ENCODE assay signal across 8 mouse cellular contexts in the genomic region with DNA sequence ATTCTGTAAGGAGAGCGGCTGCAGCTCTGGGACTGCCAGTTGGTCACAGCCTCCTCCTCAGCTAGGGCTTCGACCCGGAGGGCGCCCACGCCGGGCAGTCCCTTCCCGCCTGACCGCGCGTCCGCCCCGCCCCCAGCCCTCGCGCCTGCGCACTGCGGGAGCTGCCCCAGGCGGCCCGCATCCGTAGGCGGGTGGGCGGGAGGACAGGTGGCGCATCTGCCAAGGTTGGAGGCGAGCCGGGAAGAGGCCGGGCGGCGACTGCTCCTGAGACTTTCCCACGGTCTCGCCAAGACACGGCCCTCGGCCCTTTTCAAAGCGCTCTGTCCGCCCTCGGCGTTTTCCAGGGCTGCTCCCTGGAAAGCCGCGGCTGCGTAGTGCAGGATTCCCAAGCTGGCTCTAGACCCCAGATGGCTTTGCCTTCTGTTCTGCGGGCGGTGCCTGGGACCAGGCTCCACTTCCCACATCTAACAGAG. TPM values are rescaled to one million over a fixed set of nuclear protein-coding genes. Genes with fewer than 3 reads are reported as not detected.
DNase-seq lines count a peak whose midpoint lies in the region; ATAC-seq lines count a peak whose summit lies in the region.

Gm960 (minus strand) TSS at position 464 of the 473 bp plus-strand sequence.

- H3K27ac ChIP-seq in forebrain, embryonic 16.5 days (ENCODE audit: low read length) = peak within 1 kb of the TSS; percentile 96
- H3K27ac ChIP-seq in lung, embryonic 16.5 days (ENCODE audit: low read length) = no peak within 1 kb of the TSS

- ATAC-seq in forebrain, embryonic 16.5 days = peak; percentile 95
- ATAC-seq in lung, embryonic 16.5 days (ENCODE audit: low read depth) = peak; percentile 76
- no peak for ATAC-seq in activated CD4-positive, CD25-positive, alpha-beta regulatory T cell, adult 4 months

- no peaks in the 10 kb centered on the region for H3K9me3 ChIP-seq in forebrain, embryonic 16.5 days (ENCODE audit: control insufficient read depth, low read length)
- H3K9me3 ChIP-seq in lung, embryonic 16.5 days (ENCODE audit: control insufficient read depth, low read length) = no peaks in the 10 kb centered on the region

- peaks cover 9% of the 10 kb centered on the region for H3K4me1 ChIP-seq in forebrain, embryonic 16.5 days (replicated peaks; ENCODE audit: control insufficient read depth, insufficient read depth, low read length)
- peaks cover 5% of the 10 kb centered on the region; the same call in 1 of the 2 replicates for H3K4me1 ChIP-seq in lung, embryonic 16.5 days (replicated peaks; ENCODE audit: control insufficient read depth, insufficient read depth, low read length)

- H3K27me3 ChIP-seq in forebrain, embryonic 16.5 days (replicated peaks; ENCODE audit: control insufficient read depth, insufficient read depth, low read length) = no peaks in the 10 kb centered on the region
- peaks cover 34% of the 10 kb centered on the region for H3K27me3 ChIP-seq in lung, embryonic 16.5 days (ENCODE audit: control insufficient read depth, insufficient read depth, low read depth, low read length)

- peak within 1 kb of the TSS; percentile 76 for H3K4me3 ChIP-seq in forebrain, embryonic 16.5 days (replicated peaks; ENCODE audit: low read length)
- peak within 1 kb of the TSS; percentile 62 for H3K4me3 ChIP-seq in lung, embryonic 16.5 days (ENCODE audit: low read length)

- WGBS in forebrain, embryonic 16.5 days = under 1% methylated on average over 40 of the region's 40 CpGs
- WGBS in lung, embryonic 16.5 days = 2% methylated on average over 32 of the region's 40 CpGs

- intact Hi-C loops in heart, postnatal 36 days (cut with DNase I) = no loop called here

- DNase-seq in ES-CJ7 (ENCODE audit: low read depth, low spot score) = peak; percentile 69
- DNase-seq in cerebellum, adult 11-12 months = peak; percentile 93
- DNase-seq in heart, postnatal 36 days = peak; percentile 57 to 66
- peak; percentile 83 for DNase-seq in layer of hippocampus, adult 9-11 months
- peak; percentile 82 for DNase-seq in retina, embryonic 14.5 days (ENCODE audit: low spot score)

- peak within 1 kb of the TSS; percentile 58 for H3K4me2 ChIP-seq in forebrain, embryonic 16.5 days (ENCODE audit: low read length)
- peak within 1 kb of the TSS; percentile 93 for H3K4me2 ChIP-seq in lung, embryonic 16.5 days (ENCODE audit: low read depth, low read length)

- H3K36me3 ChIP-seq in forebrain, embryonic 16.5 days (ENCODE audit: control insufficient read depth, insufficient read depth) = no peaks in the 10 kb centered on the region
- no peaks in the 10 kb centered on the region for H3K36me3 ChIP-seq in lung, embryonic 16.5 days (ENCODE audit: control insufficient read depth, insufficient read depth, low read length)

- peak within 1 kb of the TSS; percentile 89 for H3K9ac ChIP-seq in forebrain, embryonic 16.5 days (replicated peaks; ENCODE audit: low read depth, low read length)
- H3K9ac ChIP-seq in lung, embryonic 16.5 days (ENCODE audit: low read length) = peak within 1 kb of the TSS; percentile 62

RNA-seq across cellular contexts. Expression of gene Gm960, which starts in this region (rescaled TPM):
- 6.4 and 8.9 TPM in 2 replicates for polyA plus RNA-seq in forebrain, embryonic 16.5 days (2015; fragmentation: Nextera tagmentation; extraction: Ambion mirVana)
- not detected for total RNA-seq in heart, postnatal 36 days (2021)
- polyA plus RNA-seq in lung, embryonic 16.5 days (2015; fragmentation: Nextera tagmentation; extraction: Ambion mirVana) = 2.5 and 3.3 TPM in 2 replicates
- not detected for polyA plus RNA-seq in activated CD4-positive, CD25-positive, alpha-beta regulatory T cell, adult 4 months (2017; shearing (Covaris generic))

Comparison
In these comparisons a context has a peak if more than half of its experiments do, and no peak if none do; other contexts are left out.
1. Peak in DNase-seq in heart, postnatal 36 days; RNA of the gene not detected or under 1 TPM.